Mouse (Mus musculus): Measurements from ENCODE around the gene Fmnl1.

Fmnl1 gene

GRCm38 (mm10) chr11:103170494-103171285 is at the start of gene Fmnl1:
Gene Fmnl1, plus strand, starts transcription at chr11:103171107.
- in situ Hi-C loops (cut with MboI; ENCODE audit: low sequenced_read_pairs) = no loop called here

- in situ Hi-C loops (cut with MboI; ENCODE audit: low sequenced_read_pairs) = no loop called here
Observed at GRCm38 (mm10) chr11:103131701-103132575, 39.0 kb upstream of the Fmnl1 start, which contains the start of gene Hexim2. Gene Hexim2, plus strand, starts transcription at chr11:103132429.

GRCm38 (mm10) chr11:103132576-103133455 is 38.1 kb upstream of the Fmnl1 start:
- in situ Hi-C loops (cut with MboI; ENCODE audit: low sequenced_read_pairs) = no loop called here

- in situ Hi-C loops (cut with MboI; ENCODE audit: low sequenced_read_pairs) = no loop called here
Observed at GRCm38 (mm10) chr11:103133456-103134185, 37.3 kb upstream of the Fmnl1 start.

- in situ Hi-C loops (cut with MboI; ENCODE audit: low sequenced_read_pairs) = no loop called here
Observed at GRCm38 (mm10) chr11:103134221-103134620, 36.7 kb upstream of the Fmnl1 start.

GRCm38 (mm10) chr11:103136039-103136577 is 34.8 kb upstream of the Fmnl1 start:
- in situ Hi-C loops (cut with MboI; ENCODE audit: low sequenced_read_pairs) = no loop called here

GRCm38 (mm10) chr11:103139951-103140762 is 30.8 kb upstream of the Fmnl1 start:
- in situ Hi-C loops (cut with MboI; ENCODE audit: low sequenced_read_pairs) = no loop called here

GRCm38 (mm10) chr11:103140763-103141100 is 30.2 kb upstream of the Fmnl1 start:
- in situ Hi-C loops (cut with MboI; ENCODE audit: low sequenced_read_pairs) = no loop called here

- in situ Hi-C loops (cut with MboI; ENCODE audit: low sequenced_read_pairs) = no loop called here
Observed at GRCm38 (mm10) chr11:103141101-103141943, 29.6 kb upstream of the Fmnl1 start.

- in situ Hi-C loops (cut with MboI; ENCODE audit: low sequenced_read_pairs) = no loop called here
Observed at GRCm38 (mm10) chr11:103141944-103142255, 29.0 kb upstream of the Fmnl1 start.

GRCm38 (mm10) chr11:103142441-103143182 is 28.3 kb upstream of the Fmnl1 start:
- in situ Hi-C loops (cut with MboI; ENCODE audit: low sequenced_read_pairs) = no loop called here

GRCm38 (mm10) chr11:103144309-103145285 is 26.3 kb upstream of the Fmnl1 start:
- in situ Hi-C loops (cut with MboI; ENCODE audit: low sequenced_read_pairs) = no loop called here

- in situ Hi-C loops (cut with MboI; ENCODE audit: low sequenced_read_pairs) = no loop called here
Observed at GRCm38 (mm10) chr11:103146386-103146785, 24.5 kb upstream of the Fmnl1 start.

- in situ Hi-C loops (cut with MboI; ENCODE audit: low sequenced_read_pairs) = no loop called here
Observed at GRCm38 (mm10) chr11:103147766-103148165, 23.1 kb upstream of the Fmnl1 start.

GRCm38 (mm10) chr11:103149771-103150170 is 21.1 kb upstream of the Fmnl1 start:
- in situ Hi-C loops (cut with MboI; ENCODE audit: low sequenced_read_pairs) = loop anchor here (5.0 kb wide), 1 partner anchor 47 kb away; the partner anchor contains the start of genes Acbd4 and Plcd3
